Mouse (Mus musculus) embryonic facial prominence, embryonic 13.5 days (tissue): Measurements from ENCODE around the gene Cyp2b10. TPM values are rescaled to one million over a fixed set of nuclear protein-coding genes. Genes with fewer than 3 reads are reported as not detected.
"Not testable (repeated sequence)": the region's sequence is repeated elsewhere in the genome, so short reads cannot be mapped to it uniquely, and the experiment has no call there.

Source experiments
- ATAC-seq: fragments of 200-750 bp; cut with Nextera tagmentation; 2 replicates; pipeline ENCODE4 v1.8.0; 2017; ENCODE audit warnings: low read depth; ENCODE audit not compliant: insufficient number of reproducible peaks, insufficient read depth, low FRiP score, low TSS enrichment
- H3K27ac ChIP-seq: fragments of 300-500 bp; sonication (generic); 2 replicates; pipeline ENCODE4 v1.5.1; 2015; ENCODE audit warnings: moderate library complexity, mild to moderate bottlenecking, inconsistent platforms
- H3K27me3 ChIP-seq: fragments of 300-500 bp; sonication (generic); 2 replicates; pipeline ENCODE4 v1.6.1; 2015; ENCODE audit warnings: mild to moderate bottlenecking, inconsistent platforms
- H3K36me3 ChIP-seq: fragments of 300-500 bp; sonication (generic); 2 replicates; pipeline ENCODE4 v1.6.1; 2015; ENCODE audit warnings: mild to moderate bottlenecking, inconsistent platforms
- H3K4me1 ChIP-seq: fragments of 300-500 bp; sonication (generic); 2 replicates; pipeline ENCODE4 v1.6.1; 2015; ENCODE audit warnings: inconsistent platforms
- H3K4me2 ChIP-seq: fragments of 300-500 bp; sonication (generic); 2 replicates; pipeline ENCODE4 v1.6.1; 2015; ENCODE audit warnings: moderate library complexity, mild to moderate bottlenecking, inconsistent platforms
- H3K4me3 ChIP-seq: fragments of 300-500 bp; sonication (generic); 2 replicates; pipeline ENCODE4 v1.5.1; 2015; ENCODE audit warnings: mild to moderate bottlenecking, inconsistent platforms
- H3K9ac ChIP-seq: fragments of 300-500 bp; sonication (generic); 2 replicates; pipeline ENCODE4 v1.6.1; 2015; ENCODE audit warnings: mild to moderate bottlenecking, inconsistent platforms
- H3K9me3 ChIP-seq: fragments of 300-500 bp; sonication (generic); 2 replicates; pipeline ENCODE4 v1.6.1; 2016; ENCODE audit warnings: inconsistent platforms
- WGBS: fragments of 180-500 bp; shearing (Covaris S2); methylation state at CpG from one replicate; pipeline ENCODE4 v1.1.7; 2015; ENCODE audit warnings: mixed read lengths; 5-methylcytosine and 5-hydroxymethylcytosine counted together
- polyA plus RNA-seq: library from polyadenylated mRNA; unstranded; fragments of >200 nt; fragmentation: Nextera tagmentation; extraction: Ambion mirVana; gene quantifications from 2 replicates; pipeline ENCODE4 v1.2.1, GENCODE M21; 2015

The Cyp2b10 gene
- polyA plus RNA-seq, 1 experiment from 2014 or later = not detected

DNA sequence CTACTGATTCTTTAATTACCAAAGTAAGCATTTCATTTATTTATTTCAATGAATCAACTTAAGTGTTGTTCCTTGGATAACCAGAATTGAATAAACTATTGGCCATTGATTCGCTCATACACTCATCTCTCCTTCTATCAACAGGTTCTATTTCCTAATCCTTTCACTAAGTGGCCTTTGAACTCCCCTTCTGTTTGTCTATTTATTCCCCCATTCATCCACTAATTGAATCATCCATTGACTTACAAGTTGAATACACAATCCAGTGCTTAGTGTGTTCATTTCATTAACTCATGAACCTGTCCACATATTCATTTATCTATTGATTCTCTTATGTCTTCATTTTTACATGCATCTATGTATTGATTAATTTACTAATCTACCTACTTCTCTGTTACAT lies 18.7 kb downstream of the Cyp2b10 start:
- Histone ChIP-seq H3K4me2 (no peak overlapping the region), H3K9ac (no peak overlapping the region), H3K4me3 (no peak overlapping the region), H3K9me3 (no peaks in the 10 kb centered on the region), H3K36me3 (no peaks in the 10 kb centered on the region), H3K27me3 (no peaks in the 10 kb centered on the region), H3K27ac (no peak overlapping the region), H3K4me1 (no peaks in the 10 kb centered on the region)
- ATAC-seq = no peak
- 80% methylated on average over 1 of the region's 1 CpGs for WGBS

DNA sequence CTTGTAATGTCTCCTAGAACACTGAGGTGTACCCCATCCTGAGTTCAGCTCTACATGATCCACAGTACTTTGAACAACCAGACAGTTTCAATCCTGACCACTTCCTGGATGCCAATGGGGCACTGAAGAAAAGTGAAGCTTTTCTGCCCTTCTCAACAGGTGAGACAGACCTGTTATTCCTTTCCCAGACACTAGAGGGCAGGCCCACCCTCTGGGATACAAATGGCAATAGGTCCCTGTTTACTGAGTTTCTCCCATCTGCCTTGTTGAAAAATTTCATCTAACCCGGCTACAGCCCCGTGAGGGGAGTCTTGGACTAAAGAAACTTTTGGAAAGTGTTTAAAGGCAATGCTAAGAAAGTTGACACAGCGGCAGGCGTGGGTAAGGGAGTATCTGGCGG lies 19.9 kb downstream of the Cyp2b10 start:
- H3K9ac ChIP-seq, ATAC-seq, H3K4me3 ChIP-seq, H3K4me2 ChIP-seq, H3K9me3 ChIP-seq, H3K36me3 ChIP-seq, H3K27me3 ChIP-seq, H3K27ac ChIP-seq, H3K4me1 ChIP-seq: not testable (repeated sequence)
- WGBS = 51% methylated on average over 5 of the region's 5 CpGs

- no peaks in the 10 kb centered on the region for H3K9me3 ChIP-seq
- no peaks in the 10 kb centered on the region for H3K27me3 ChIP-seq
- H3K4me3 ChIP-seq = no peak overlapping the region
- 73% methylated on average over 1 of the region's 1 CpGs for WGBS
- ATAC-seq = no peak
- no peak overlapping the region for H3K4me2 ChIP-seq
- no peak overlapping the region for H3K27ac ChIP-seq
- H3K36me3 ChIP-seq = no peaks in the 10 kb centered on the region
- no peaks in the 10 kb centered on the region for H3K4me1 ChIP-seq
- no peak overlapping the region for H3K9ac ChIP-seq
Observed at GRCm38 (mm10) chr7:25919467-25919866, 22.0 kb downstream of the Cyp2b10 start.

DNA sequence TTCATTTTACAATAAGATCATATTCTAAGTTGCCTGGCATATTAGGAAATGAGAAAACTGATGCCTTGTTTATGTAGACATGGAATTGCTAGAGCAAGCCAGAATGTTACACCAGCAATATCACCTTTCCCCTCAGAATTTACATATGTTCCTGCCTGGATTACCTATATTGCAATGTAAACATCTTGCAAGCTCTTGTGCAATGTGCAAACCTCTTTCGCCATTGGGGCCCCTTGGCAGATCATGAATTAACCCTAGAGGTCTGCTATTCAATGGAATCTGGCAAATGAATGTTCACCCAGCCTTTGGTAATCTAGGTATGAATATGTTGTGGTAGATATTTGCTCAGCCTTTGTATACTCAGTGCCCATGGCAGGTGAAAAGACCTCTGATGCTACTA lies 47.9 kb downstream of the Cyp2b10 start:
- Histone ChIP-seq H3K4me1 (no peaks in the 10 kb centered on the region), H3K9me3 (0 out of 2 replicates have a peak, but pooled peaks cover 6% of the 10 kb centered on the region), H3K4me2 (no peak overlapping the region), H3K9ac (no peak overlapping the region), H3K27me3 (no peaks in the 10 kb centered on the region), H3K36me3 (no peaks in the 10 kb centered on the region), H3K27ac (no peak overlapping the region), H3K4me3 (no peak overlapping the region)
- no peak for ATAC-seq
- WGBS = 76% methylated on average over 1 of the region's 1 CpGs

Other genes starting within 250 kb of the Cyp2b10 start
- 59.9 and 60.6 TPM in 2 replicates for gene Bckdha, start 238.6 kb upstream of the Cyp2b10 start, polyA plus RNA-seq
- 72.6 and 86.4 TPM in 2 replicates for gene Exosc5, start 238.5 kb upstream of the Cyp2b10 start, polyA plus RNA-seq
- 3.4 and 3.8 TPM in 2 replicates for gene Tmem91, start 222.5 kb upstream of the Cyp2b10 start, polyA plus RNA-seq
- gene B9d2, start 216.8 kb upstream of the Cyp2b10 start, polyA plus RNA-seq = 25.9 and 26.4 TPM in 2 replicates
- gene Tgfb1, start 210.6 kb upstream of the Cyp2b10 start, polyA plus RNA-seq = 3.2 and 3.4 TPM in 2 replicates
- 24.1 and 26.3 TPM in 2 replicates for gene Ccdc97, start 178.5 kb upstream of the Cyp2b10 start, polyA plus RNA-seq
- gene Hnrnpul1, start 142.9 kb upstream of the Cyp2b10 start, polyA plus RNA-seq = 68.4 and 72.9 TPM in 2 replicates
- 80.8 and 84.2 TPM in 2 replicates for gene Axl, start 108.9 kb upstream of the Cyp2b10 start, polyA plus RNA-seq
- 2.7 and 3.9 TPM in 2 replicates for gene Cyp2s1, start 80.7 kb upstream of the Cyp2b10 start, polyA plus RNA-seq
- not detected in 2 replicates for gene Cyp2b13, start 163.9 kb downstream of the Cyp2b10 start, polyA plus RNA-seq